Mouse (Mus musculus) liver, embryonic 11.5 days (tissue): ENCODE measurements around the gene Irf8. TPM values are rescaled to one million over a fixed set of nuclear protein-coding genes. Genes with fewer than 3 reads are reported as not detected.
"Not testable (repeated sequence)": the region's sequence is repeated elsewhere in the genome, so short reads cannot be mapped to it uniquely, and the experiment has no call there.

ENCODE experiments used
- ATAC-seq: fragments of 200-750 bp; cut with Nextera tagmentation; replicated peaks from 2 replicates; pipeline ENCODE4 v1.8.0; 2017; ENCODE audit warnings: moderate number of reproducible peaks, mild to moderate bottlenecking, moderate TSS enrichment, moderate library complexity; ENCODE audit not compliant: low FRiP score
- DNase-seq: peaks from one replicate; pipeline ENCODE4 v3.0.0-alpha.2; 2017; ENCODE audit warnings: low spot score
- H3K27ac ChIP-seq: fragments of 300-500 bp; sonication (generic); 2 replicates; pipeline ENCODE4 v1.5.1; 2014; ENCODE audit warnings: mild to moderate bottlenecking, low read depth, low read length, control low read depth
- H3K27me3 ChIP-seq: fragments of 300-500 bp; sonication (generic); replicated peaks from 2 replicates; pipeline ENCODE4 v1.6.1; 2014; ENCODE audit warnings: low read length, mixed read lengths; ENCODE audit not compliant: control insufficient read depth, insufficient read depth
- H3K36me3 ChIP-seq: fragments of 300-500 bp; sonication (generic); 2 replicates; pipeline ENCODE4 v1.6.1; 2014; ENCODE audit warnings: mild to moderate bottlenecking, low read length, moderate library complexity, mixed read lengths; ENCODE audit not compliant: control insufficient read depth, insufficient read depth
- H3K4me1 ChIP-seq: fragments of 300-500 bp; sonication (generic); replicated peaks from 2 replicates; pipeline ENCODE4 v1.6.1; 2014; ENCODE audit warnings: low read length, mixed read lengths; ENCODE audit not compliant: control insufficient read depth, insufficient read depth
- H3K4me2 ChIP-seq: fragments of 300-500 bp; sonication (generic); 2 replicates; pipeline ENCODE4 v1.6.1; 2014; ENCODE audit warnings: mild to moderate bottlenecking, control low read depth, moderate library complexity
- H3K4me3 ChIP-seq: fragments of 300-500 bp; sonication (generic); 2 replicates; pipeline ENCODE4 v1.5.1; 2014; ENCODE audit warnings: low read depth, low read length, control low read depth
- H3K9ac ChIP-seq: fragments of 300-500 bp; sonication (generic); 2 replicates; pipeline ENCODE4 v1.6.1; 2014; ENCODE audit warnings: low read depth, low read length, control low read depth
- H3K9me3 ChIP-seq: fragments of 300-500 bp; sonication (generic); 2 replicates; pipeline ENCODE4 v1.6.1; 2016; ENCODE audit warnings: low read length, inconsistent platforms, mixed read lengths; ENCODE audit not compliant: control insufficient read depth
- WGBS: fragments of 180-500 bp; shearing (Covaris S2); extraction: QIAGEN DNeasy Blood & Tissue Kit; methylation state at CpG from one replicate; pipeline ENCODE4 v1.1.7; 2014; 5-methylcytosine and 5-hydroxymethylcytosine counted together
- polyA plus RNA-seq: library from polyadenylated mRNA; unstranded; fragments of >200 nt; fragmentation: Nextera tagmentation; extraction: Ambion mirVana; gene quantifications from 2 replicates; pipeline ENCODE4 v1.2.1, GENCODE M21; 2014

Gene Irf8
- polyA plus RNA-seq, 1 experiment from 2014 or later, result 12.3 TPM

DNA sequence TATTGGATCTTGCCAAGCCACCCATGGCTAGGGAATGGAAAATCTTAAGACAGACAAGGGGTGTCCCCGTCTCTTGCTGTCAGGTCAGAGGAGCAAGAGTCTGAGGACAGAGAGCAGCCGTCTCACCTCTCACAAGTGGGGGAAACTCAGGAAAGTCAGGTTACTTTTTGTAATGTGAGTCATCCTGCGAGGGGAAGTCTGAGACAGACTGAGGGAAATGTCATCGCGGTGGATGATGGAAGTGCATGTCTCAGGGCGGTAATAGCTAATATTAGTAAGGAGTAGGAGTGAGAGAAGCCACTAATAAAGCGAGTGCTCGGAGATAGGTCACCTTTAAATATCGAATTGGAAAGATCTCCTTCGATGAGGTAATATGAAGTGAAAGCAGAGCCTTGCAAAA, 27.0 kb upstream of the Irf8 start:
- Histone ChIP-seq H3K27me3 (no peaks in the 10 kb centered on the region), H3K27ac (no peak overlapping the region), H3K4me3 (no peak overlapping the region), H3K9me3 (no peaks in the 10 kb centered on the region), H3K4me1 (no peaks in the 10 kb centered on the region), H3K4me2 (no peak overlapping the region), H3K36me3 (no peaks in the 10 kb centered on the region), H3K9ac (no peak overlapping the region)
- no peak for ATAC-seq
- no peak for DNase-seq
- WGBS, result 62% methylated on average over 10 of the region's 10 CpGs

- H3K4me1 ChIP-seq, result no peaks in the 10 kb centered on the region
- DNase-seq, result no peak
- no peak overlapping the region for H3K9ac ChIP-seq
- 52% methylated on average over 6 of the region's 6 CpGs for WGBS
- H3K27me3 ChIP-seq, result no peaks in the 10 kb centered on the region
- H3K9me3 ChIP-seq, result no peaks in the 10 kb centered on the region
- ATAC-seq, result no peak
- H3K4me3 ChIP-seq, result no peak overlapping the region
- no peaks in the 10 kb centered on the region for H3K36me3 ChIP-seq
- no peak overlapping the region for H3K4me2 ChIP-seq
- H3K27ac ChIP-seq, result no peak overlapping the region
Measured at GRCm38 (mm10) chr8:120715200-120715599, 21.0 kb upstream of the Irf8 start.

DNA sequence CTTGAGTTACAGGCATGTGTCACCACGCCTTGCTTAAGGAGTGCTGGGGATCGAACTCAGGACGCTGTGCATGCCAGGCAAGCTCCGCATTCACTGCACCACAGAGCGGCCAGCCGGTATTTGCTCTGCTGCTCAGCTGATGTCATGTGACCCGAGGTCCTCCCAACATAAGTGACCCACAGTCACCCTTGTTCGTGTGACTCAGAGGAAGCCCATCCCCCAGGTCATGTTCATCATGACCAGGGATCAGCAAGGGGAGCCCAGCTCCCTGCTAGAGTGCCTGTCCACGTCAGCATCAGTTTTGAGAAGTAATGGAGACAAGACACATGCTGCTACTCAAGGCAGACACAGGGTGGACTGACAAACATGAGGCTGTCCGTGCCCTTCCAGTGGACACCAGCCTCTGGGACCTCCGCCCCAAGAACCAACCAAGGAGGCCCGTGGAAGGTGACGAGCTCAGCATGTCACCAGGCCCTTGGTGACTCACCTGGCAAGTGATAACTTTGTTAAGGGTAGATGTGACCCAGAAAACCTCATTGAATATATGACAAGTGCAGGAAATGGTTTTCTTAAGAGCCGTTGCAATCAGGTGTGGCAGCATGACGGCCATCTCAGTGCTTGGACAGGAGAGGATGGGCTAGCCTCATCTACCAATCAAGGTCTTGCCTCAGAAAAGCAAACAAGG, 20.0 kb upstream of the Irf8 start:
- Histone ChIP-seq H3K9me3 (no peaks in the 10 kb centered on the region), H3K9ac (no peak overlapping the region), H3K4me3 (no peak overlapping the region), H3K36me3 (no peaks in the 10 kb centered on the region), H3K4me2 (no peak overlapping the region), H3K4me1 (no peaks in the 10 kb centered on the region), H3K27me3 (no peaks in the 10 kb centered on the region), H3K27ac (no peak overlapping the region)
- DNase-seq (no peak), ATAC-seq (no peak)
- WGBS, result 65% methylated on average over 15 of the region's 15 CpGs

DNA sequence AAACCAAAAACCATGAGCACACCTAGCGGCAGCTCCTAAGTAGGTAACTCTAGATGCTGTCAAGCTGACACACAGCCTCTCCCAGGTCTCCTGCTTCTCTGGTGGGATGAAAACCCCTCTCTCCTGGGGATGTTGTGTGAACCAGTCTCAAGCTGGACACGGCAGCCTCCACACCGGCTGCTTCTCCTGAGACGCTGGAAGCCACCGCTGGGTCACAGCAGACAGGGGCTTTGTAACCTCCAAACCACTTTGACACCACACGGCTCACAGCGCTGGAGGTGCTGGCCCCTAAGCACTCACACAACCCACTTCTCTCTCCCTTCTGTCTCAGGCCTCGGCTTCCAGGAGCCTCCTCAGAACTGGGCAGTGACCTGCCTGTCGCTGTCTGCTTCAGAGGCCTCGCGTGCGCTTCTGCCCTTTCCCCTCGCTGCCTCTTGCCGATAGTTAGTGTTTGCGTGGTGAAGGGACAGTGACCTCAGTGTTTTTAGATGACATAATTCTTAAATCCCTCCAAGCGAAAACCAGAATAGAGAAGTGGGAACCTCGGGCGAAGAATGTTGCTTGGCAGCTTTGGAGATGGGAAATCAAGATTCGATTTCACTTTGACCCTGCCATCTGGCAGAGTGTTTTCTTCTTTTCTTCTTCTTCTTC, 16.4 kb upstream of the Irf8 start:
- H3K4me3 ChIP-seq, result no peak overlapping the region
- no peak overlapping the region for H3K27ac ChIP-seq
- no peaks in the 10 kb centered on the region for H3K4me1 ChIP-seq
- DNase-seq, result no peak
- no peak for ATAC-seq
- 62% methylated on average over 19 of the region's 19 CpGs for WGBS
- no peaks in the 10 kb centered on the region for H3K36me3 ChIP-seq
- no peaks in the 10 kb centered on the region for H3K27me3 ChIP-seq
- no peak overlapping the region for H3K9ac ChIP-seq
- no peak overlapping the region for H3K4me2 ChIP-seq
- H3K9me3 ChIP-seq, result peaks cover 4% of the 10 kb centered on the region; the same call in 1 of the 2 replicates

GRCm38 (mm10) chr8:120723025-120723424, 13.1 kb upstream of the Irf8 start:
- H3K27me3 ChIP-seq, result no peaks in the 10 kb centered on the region
- no peak overlapping the region for H3K27ac ChIP-seq
- DNase-seq (no peak), ATAC-seq (no peak)
- 63% methylated on average over 6 of the region's 6 CpGs for WGBS
- H3K36me3 ChIP-seq, result no peaks in the 10 kb centered on the region
- no peak overlapping the region for H3K4me3 ChIP-seq
- no peak overlapping the region for H3K4me2 ChIP-seq
- H3K9ac ChIP-seq, result no peak overlapping the region
- H3K9me3 ChIP-seq, result peaks cover 4% of the 10 kb centered on the region; the same call in 1 of the 2 replicates
- no peaks in the 10 kb centered on the region for H3K4me1 ChIP-seq

DNA sequence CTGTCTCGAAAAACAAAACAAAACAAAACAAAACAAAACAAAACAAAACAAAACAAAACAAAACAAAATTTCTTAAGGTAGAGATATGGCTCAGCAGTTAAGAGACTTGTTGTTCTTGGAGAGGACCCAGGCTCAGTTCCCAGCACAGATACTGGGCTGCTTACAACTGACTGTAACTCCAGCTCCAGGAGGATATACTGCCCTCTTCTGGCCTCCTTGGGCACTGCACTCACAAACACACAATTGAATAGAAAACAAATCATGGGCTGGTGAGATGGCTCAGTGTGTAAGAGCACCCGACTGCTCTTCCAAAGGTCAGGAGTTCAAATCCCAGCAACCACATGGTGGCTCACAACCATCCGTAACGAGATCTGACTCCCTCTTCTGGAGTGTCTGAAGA, 12.1 kb upstream of the Irf8 start:
- H3K9ac ChIP-seq, H3K4me3 ChIP-seq, ATAC-seq, H3K27ac ChIP-seq, DNase-seq, H3K4me1 ChIP-seq, H3K9me3 ChIP-seq, H3K36me3 ChIP-seq, H3K27me3 ChIP-seq, H3K4me2 ChIP-seq: not testable (repeated sequence)
- WGBS, result 87% methylated on average over 2 of the region's 4 CpGs

GRCm38 (mm10) chr8:120724816-120725575, 11.2 kb upstream of the Irf8 start:
- Histone ChIP-seq H3K4me3 (no peak overlapping the region), H3K4me2 (no peak overlapping the region), H3K4me1 (no peaks in the 10 kb centered on the region), H3K9me3 (peaks cover 4% of the 10 kb centered on the region; the same call in 1 of the 2 replicates), H3K27me3 (no peaks in the 10 kb centered on the region), H3K9ac (no peak overlapping the region), H3K27ac (no peak overlapping the region), H3K36me3 (no peaks in the 10 kb centered on the region)
- WGBS, result 66% methylated on average over 17 of the region's 17 CpGs
- no peak for DNase-seq
- no peak for ATAC-seq

DNA sequence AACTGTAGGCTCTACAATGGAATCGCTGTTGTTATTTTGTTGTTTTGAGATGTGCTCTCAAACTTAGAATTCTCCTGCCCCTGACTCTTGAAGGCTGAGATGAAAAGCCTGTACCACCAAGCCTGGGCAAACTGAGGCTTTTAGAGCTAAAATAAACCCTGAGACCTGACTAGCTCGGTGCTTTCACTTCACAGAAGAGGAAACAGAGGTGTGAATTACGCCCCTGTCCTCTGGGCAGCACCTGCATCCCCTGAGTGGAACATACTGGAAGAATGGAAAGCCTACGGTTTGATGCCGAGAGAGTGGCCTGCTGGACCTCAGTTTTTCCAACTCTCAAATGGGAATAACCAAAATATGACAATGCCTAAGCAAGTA, 10.6 kb upstream of the Irf8 start:
- peaks cover 4% of the 10 kb centered on the region; the same call in 1 of the 2 replicates for H3K9me3 ChIP-seq
- no peak overlapping the region for H3K4me2 ChIP-seq
- DNase-seq (no peak), ATAC-seq (no peak)
- H3K4me1 ChIP-seq, result no peaks in the 10 kb centered on the region
- no peak overlapping the region for H3K9ac ChIP-seq
- H3K27ac ChIP-seq, result no peak overlapping the region
- WGBS, result 78% methylated on average over 5 of the region's 5 CpGs
- H3K27me3 ChIP-seq, result no peaks in the 10 kb centered on the region
- H3K4me3 ChIP-seq, result no peak overlapping the region
- H3K36me3 ChIP-seq, result no peaks in the 10 kb centered on the region
